In the genomic region with DNA sequence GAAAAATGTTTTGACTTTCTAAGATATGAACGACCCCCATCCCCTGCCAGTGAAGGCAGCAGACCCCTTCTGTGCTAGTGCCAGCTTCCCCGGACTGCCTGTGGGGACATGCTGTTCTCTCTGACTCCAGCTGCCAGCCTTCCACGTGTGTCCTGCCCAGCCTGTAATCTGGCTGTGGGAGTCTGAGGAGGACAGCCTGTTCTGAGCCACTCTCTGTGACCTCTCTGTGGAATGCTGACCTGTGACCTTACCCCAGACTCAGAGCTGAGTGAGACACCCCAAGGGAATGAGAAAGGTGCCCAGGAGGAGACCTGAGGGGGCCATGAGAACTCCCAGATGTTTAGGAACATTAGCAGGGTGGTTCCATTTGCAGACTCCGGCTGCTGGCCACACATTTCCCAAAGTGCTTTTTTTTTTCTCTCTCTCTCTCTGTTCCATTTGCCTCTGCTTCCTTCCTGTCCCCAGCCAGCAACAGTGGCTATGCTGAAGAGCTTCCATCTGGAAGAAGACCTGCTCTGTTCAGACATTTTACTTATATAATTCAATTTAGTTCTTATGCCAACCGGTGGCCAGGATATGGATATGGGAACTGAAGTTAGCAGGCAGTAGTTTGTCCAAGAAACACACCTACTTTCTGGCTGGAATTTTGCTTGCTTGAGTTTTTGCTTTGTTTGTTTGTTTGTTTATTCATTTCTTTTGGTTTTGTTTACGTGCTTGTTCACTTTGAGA, we compare ENCODE assay signal across 8 mouse cellular contexts. TPM values are rescaled to one million over a fixed set of nuclear protein-coding genes. Genes with fewer than 3 reads are reported as not detected.
DNase-seq lines count a peak whose midpoint lies in the region; ATAC-seq and TF ChIP-seq lines count a peak whose summit lies in the region.

No protein-coding gene starts in this region.

- no peak overlapping the region for H3K4me3 ChIP-seq in heart, embryonic 14.5 days (ENCODE audit: control insufficient read depth in 1 of 2, insufficient read depth in 1 of 2, low read depth in 1 of 2, low read length in 2 of 2)
- no peak overlapping the region for H3K4me3 ChIP-seq in kidney, postnatal 0 days (replicated peaks; ENCODE audit: low read depth, low read length)
- H3K4me3 ChIP-seq in stomach, embryonic 15.5 days (replicated peaks) = no peak overlapping the region

- TF ChIP-seq CTCF in kidney, postnatal 0 days (IDR thresholded peaks at IDR 0.05; ENCODE audit: low read depth) = no peak

- no peaks in the 10 kb centered on the region for H3K9me3 ChIP-seq in heart, embryonic 14.5 days (ENCODE audit: control insufficient read depth, low read length)
- H3K9me3 ChIP-seq in kidney, postnatal 0 days (replicated peaks; ENCODE audit: low read length) = no peaks in the 10 kb centered on the region
- H3K9me3 ChIP-seq in stomach, embryonic 15.5 days = no peaks in the 10 kb centered on the region

- peaks cover 61 to 76% of the 10 kb centered on the region in 2 experiments for H3K4me1 ChIP-seq in heart, embryonic 14.5 days (ENCODE audit: control insufficient read depth in 2 of 2, insufficient read depth in 2 of 2, low read length in 2 of 2)
- peaks cover 46% of the 10 kb centered on the region for H3K4me1 ChIP-seq in kidney, postnatal 0 days (replicated peaks; ENCODE audit: insufficient read depth, low read length)
- peaks cover 47% of the 10 kb centered on the region for H3K4me1 ChIP-seq in stomach, embryonic 15.5 days

- H3K27me3 ChIP-seq in heart, embryonic 14.5 days (ENCODE audit: control insufficient read depth, insufficient read depth, low read length) = no peaks in the 10 kb centered on the region
- no peaks in the 10 kb centered on the region for H3K27me3 ChIP-seq in kidney, postnatal 0 days (ENCODE audit: insufficient read depth, low read length)
- no peaks in the 10 kb centered on the region for H3K27me3 ChIP-seq in stomach, embryonic 15.5 days (replicated peaks)

- peak; percentile 56 for DNase-seq in adrenal gland, adult 2 months
- DNase-seq in adrenal gland, adult 18-20 months (ENCODE audit: low spot score in 2 of 2) = no peak
- DNase-seq in adrenal gland, adult 8-10 months = peak; percentile 52
- peak; percentile 64 for DNase-seq in kidney, postnatal 0 days (ENCODE audit: low spot score)
- DNase-seq in spleen, postnatal 14 days (ENCODE audit: low spot score in 2 of 2) = no peak
- DNase-seq in frontal cortex, postnatal 25 days (ENCODE audit: low spot score in 2 of 2) = no peak

- 42% methylated on average over 6 of the region's 6 CpGs for WGBS in heart, embryonic 14.5 days
- 43% methylated on average over 6 of the region's 6 CpGs for WGBS in kidney, postnatal 0 days
- WGBS in stomach, embryonic 15.5 days = 39% methylated on average over 6 of the region's 6 CpGs

- ATAC-seq in heart, embryonic 14.5 days (ENCODE audit: insufficient number of reproducible peaks, insufficient read depth, low FRiP score, low read depth) = no peak
- peak; percentile 47 for ATAC-seq in kidney, postnatal 0 days (replicated peaks; ENCODE audit: low FRiP score, low read depth)
- no peak for ATAC-seq in stomach, embryonic 15.5 days (ENCODE audit: insufficient read depth, low FRiP score, low read depth)

- peak overlapping the region; percentile 19 to 61 for H3K27ac ChIP-seq in heart, embryonic 14.5 days (replicated peaks in 1 of 2; ENCODE audit: control insufficient read depth in 1 of 2, insufficient read depth in 1 of 2, low read depth in 2 of 2, low read length in 2 of 2)
- peak overlapping the region; percentile 77 for H3K27ac ChIP-seq in kidney, postnatal 0 days
- H3K27ac ChIP-seq in stomach, embryonic 15.5 days = peak overlapping the region; percentile 74

- H3K36me3 ChIP-seq in heart, embryonic 14.5 days (ENCODE audit: control insufficient read depth, insufficient read depth, low read length) = no peaks in the 10 kb centered on the region
- no peaks in the 10 kb centered on the region for H3K36me3 ChIP-seq in kidney, postnatal 0 days (ENCODE audit: insufficient read depth, low read length)
- H3K36me3 ChIP-seq in stomach, embryonic 15.5 days = no peaks in the 10 kb centered on the region

- 0 out of 2 replicates have a peak overlapping the region, but pooled peaks have one; percentile 0 for H3K9ac ChIP-seq in heart, embryonic 14.5 days (ENCODE audit: low read length)
- H3K9ac ChIP-seq in kidney, postnatal 0 days (ENCODE audit: low read depth, low read length) = no peak overlapping the region
- no peak overlapping the region for H3K9ac ChIP-seq in stomach, embryonic 15.5 days

- H3K4me2 ChIP-seq in heart, embryonic 14.5 days (ENCODE audit: low read length) = no peak overlapping the region
- H3K4me2 ChIP-seq in kidney, postnatal 0 days (ENCODE audit: low read length) = no peak overlapping the region
- H3K4me2 ChIP-seq in stomach, embryonic 15.5 days = no peak overlapping the region

RNA-seq across cellular contexts. Expression of gene Cuedc1, which starts 15.8 kb away (rescaled TPM):
- 10 to 100 TPM; 49.3 to 61.7 TPM for total RNA-seq in adrenal gland, adult 2 months (2021)
- 76.9 and 91.3 TPM in 2 replicates for polyA plus RNA-seq in adrenal gland, adult 2 months (2012; rRNA removed)
- total RNA-seq in adrenal gland, adult 18-20 months (2021) = 10 to 100 TPM; 40.2 to 42.4 TPM
- 100 to 1,000 TPM in 2 of 4 experiments, 10 to 100 TPM in 2; 46.1 to 114 (median 84.3) TPM for total RNA-seq in adrenal gland, adult 8-10 months (2022)
- polyA plus RNA-seq in heart, embryonic 14.5 days (2014; fragmentation: Nextera tagmentation; extraction: Ambion mirVana) = 14.3 and 17.0 TPM in 2 replicates
- 16.4 and 19.4 TPM in 2 replicates for polyA plus RNA-seq in kidney, postnatal 0 days (2015; fragmentation: Nextera tagmentation; extraction: Ambion mirVana)
- 23.8 and 26.7 TPM in 2 replicates for polyA plus RNA-seq in stomach, embryonic 15.5 days (2015; fragmentation: Nextera tagmentation; extraction: Ambion mirVana)

RNA-seq across cellular contexts. Expression of gene Vezf1, which starts 45.6 kb away (rescaled TPM):
- 10 to 100 TPM; 48.3 to 52.4 TPM for total RNA-seq in adrenal gland, adult 2 months (2021)
- 13.5 and 14.6 TPM in 2 replicates for polyA plus RNA-seq in adrenal gland, adult 2 months (2012; rRNA removed)
- 10 to 100 TPM; 42.4 to 44.5 TPM for total RNA-seq in adrenal gland, adult 18-20 months (2021)
- 10 to 100 TPM; 42.1 to 71.0 (median 59.4) TPM for total RNA-seq in adrenal gland, adult 8-10 months (2022)
- 23.9 and 26.2 TPM in 2 replicates for polyA plus RNA-seq in heart, embryonic 14.5 days (2014; fragmentation: Nextera tagmentation; extraction: Ambion mirVana)
- 38.8 and 39.8 TPM in 2 replicates for polyA plus RNA-seq in kidney, postnatal 0 days (2015; fragmentation: Nextera tagmentation; extraction: Ambion mirVana)
- 34.0 and 35.1 TPM in 2 replicates for polyA plus RNA-seq in stomach, embryonic 15.5 days (2015; fragmentation: Nextera tagmentation; extraction: Ambion mirVana)

Comparison
In these comparisons a context has a peak if more than half of its experiments do, and no peak if none do; other contexts are left out.
1. DNase-seq: peak in adrenal gland, adult 2 months (single experiment), adrenal gland, adult 8-10 months (single experiment) and kidney, postnatal 0 days (single experiment); none in adrenal gland, adult 18-20 months (0 of 2), spleen, postnatal 14 days (0 of 2) and frontal cortex, postnatal 25 days (0 of 2).
2. Peak in every context shown above with its lines, with median percentiles within 50 percentile points of each other: H3K27ac ChIP-seq.